Mouse (Mus musculus): ENCODE measurements around the gene Gtf3c3.
A peak's percentile ranks its signal among the peaks of the same experiment; 100 is the strongest.

Gtf3c3 gene

GRCm38 (mm10) chr1:54438340-54439079, at the start of gene Gtf3c3:
Gene Gtf3c3 (minus strand): TSS chr1:54438971.
- peak; percentile 77 for DNase-seq

- DNase-seq: no peak
These were observed 46.1 kb upstream of the Gtf3c3 start for GRCm38 (mm10) chr1:54484744-54485420.

GRCm38 (mm10) chr1:54480491-54480890, 41.7 kb upstream of the Gtf3c3 start:
- no peak for DNase-seq

GRCm38 (mm10) chr1:54468662-54469061, 29.9 kb upstream of the Gtf3c3 start:
- peak; percentile 32 for DNase-seq

- no peak for DNase-seq
These were observed 28.6 kb upstream of the Gtf3c3 start for GRCm38 (mm10) chr1:54467366-54467765.

- no peak for DNase-seq
These were observed 13.3 kb upstream of the Gtf3c3 start for GRCm38 (mm10) chr1:54452116-54452515.

- DNase-seq: no peak
These were observed 10.1 kb upstream of the Gtf3c3 start for GRCm38 (mm10) chr1:54448833-54449232.

GRCm38 (mm10) chr1:54443641-54444040, 4.9 kb upstream of the Gtf3c3 start:
- no peak for DNase-seq

- no peak for DNase-seq
These were observed 307 bp upstream of the Gtf3c3 start for GRCm38 (mm10) chr1:54439080-54439476.

- no peak for DNase-seq
These were observed 16.5 kb downstream of the Gtf3c3 start for GRCm38 (mm10) chr1:54422195-54422750.

- no peak for DNase-seq
These were observed 17.1 kb downstream of the Gtf3c3 start for GRCm38 (mm10) chr1:54421670-54422069.

- DNase-seq: no peak
These were observed 36.0 kb downstream of the Gtf3c3 start for GRCm38 (mm10) chr1:54402736-54403135.

- no peak for DNase-seq
These were observed 54.5 kb downstream of the Gtf3c3 start for GRCm38 (mm10) chr1:54384221-54384620.

- peak; percentile 46 for DNase-seq
These were observed 57.5 kb downstream of the Gtf3c3 start for GRCm38 (mm10) chr1:54380978-54381914.

GRCm38 (mm10) chr1:54377506-54378051, 61.2 kb downstream of the Gtf3c3 start:
- DNase-seq: peak; percentile 12

GRCm38 (mm10) chr1:54356566-54356965, 82.2 kb downstream of the Gtf3c3 start:
- no peak for DNase-seq

- no peak for DNase-seq
These were observed 83.3 kb downstream of the Gtf3c3 start for GRCm38 (mm10) chr1:54355485-54355884.

- no peak for DNase-seq
These were observed 84.0 kb downstream of the Gtf3c3 start for GRCm38 (mm10) chr1:54354786-54355185.
